Mouse (Mus musculus) kidney, adult 2 months (tissue): ENCODE data around the gene Trim2.

Source experiments
- CTCF ChIP-seq: fragments of 200-500 bp; conservative IDR thresholded peaks from 2 replicates; pipeline ENCODE4 v1.5.1; 2011; ENCODE audit warnings: low read depth, mild to moderate bottlenecking, control low read depth, low read length, moderate library complexity, mixed read lengths; ENCODE audit not compliant: insufficient read depth, insufficient read length
- POLR2A ChIP-seq: fragments of 200-500 bp; IDR thresholded peaks from one replicate; pipeline ENCODE4 v1.6.1; 2011; ENCODE audit warnings: low read depth, low read length, control low read depth

DNA sequence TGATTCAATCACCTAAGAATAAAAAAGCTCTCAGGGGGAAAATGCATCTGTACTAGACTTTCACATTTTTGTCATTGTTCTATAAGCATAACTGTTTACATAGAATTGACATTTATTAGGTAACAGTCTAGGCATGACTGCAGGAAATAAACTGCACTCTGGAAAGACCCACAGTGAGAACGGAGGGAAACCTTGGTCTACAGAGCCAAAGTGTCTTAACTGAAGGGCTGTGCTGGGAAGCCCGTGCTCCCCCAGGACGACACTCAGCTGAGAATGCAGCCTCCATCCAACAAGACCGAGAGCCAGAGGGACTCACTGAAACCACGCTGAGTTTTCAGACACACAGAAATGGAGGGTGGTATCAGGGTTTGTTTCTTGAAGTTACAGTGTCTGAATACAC lies 175.9 kb downstream of the Trim2 start:
- no peak for TF ChIP-seq POLR2A
- TF ChIP-seq CTCF, result no peak
